Mouse (Mus musculus) MEL (cell line): ENCODE data around the gene Gc.

ENCODE experiments used
- CHD2 ChIP-seq: IDR thresholded peaks from 2 replicates; pipeline ENCODE4 v1.6.1; 2011; ENCODE audit warnings: low read length, improper control_type of control experiment
- CTCF ChIP-seq, 3 experiments: IDR thresholded peaks in 2 of 3; conservative IDR thresholded peaks in 1 of 3; 2 replicates each; pipeline ENCODE4 v1.5.1; 2011 to 2012; ENCODE audit warnings: low read length in 3 of 3, low read depth in 2 of 3, mild to moderate bottlenecking in 2 of 3, improper control_type of control experiment in 1 of 3, inconsistent platforms in 1 of 3, mixed read lengths in 1 of 3, moderate library complexity in 1 of 3; ENCODE audit not compliant: control insufficient read depth in 1 of 3, insufficient read depth in 1 of 3, poor library complexity in 1 of 3, severe bottlenecking in 1 of 3
- EP300 ChIP-seq, 2 experiments: IDR thresholded peaks; 2 replicates each; pipeline ENCODE4 v1.6.1; 2011; ENCODE audit warnings: improper control_type of control experiment in 2 of 2, low read length in 2 of 2, low read depth in 1 of 2, mild to moderate bottlenecking in 1 of 2
- GABPA ChIP-seq: IDR thresholded peaks from 2 replicates; pipeline ENCODE4 v1.6.1; 2012; ENCODE audit warnings: low read depth, mild to moderate bottlenecking, inconsistent platforms, low read length, improper control_type of control experiment, moderate library complexity
- KAT2A ChIP-seq: conservative IDR thresholded peaks from 2 replicates; pipeline ENCODE4 v1.6.1; 2012; ENCODE audit warnings: low read depth, low read length, improper control_type of control experiment, inconsistent platforms
- MAX ChIP-seq: IDR thresholded peaks from 2 replicates; pipeline ENCODE4 v1.6.1; 2011; ENCODE audit warnings: low read length, improper control_type of control experiment
- MXI1 ChIP-seq: IDR thresholded peaks from 2 replicates; pipeline ENCODE4 v1.6.1; 2011; ENCODE audit warnings: mild to moderate bottlenecking, low read depth, low read length, improper control_type of control experiment
- POLR2A ChIP-seq, 2 experiments: IDR thresholded peaks; 2 replicates each; pipeline ENCODE4 v1.6.1; 2011 to 2012; ENCODE audit warnings: low read length in 2 of 2, mild to moderate bottlenecking in 2 of 2, control low read depth in 1 of 2, improper control_type of control experiment in 1 of 2, low read depth in 1 of 2, moderate library complexity in 1 of 2; ENCODE audit not compliant: control insufficient read depth in 1 of 2, insufficient read depth in 1 of 2, poor library complexity in 1 of 2
- SMC3 ChIP-seq: IDR thresholded peaks from 2 replicates; pipeline ENCODE4 v1.6.1; 2011; ENCODE audit warnings: low read depth, low read length, improper control_type of control experiment
- TCF12 ChIP-seq: IDR thresholded peaks from 2 replicates; pipeline ENCODE4 v1.6.1; 2014; ENCODE audit warnings: low read depth, mild to moderate bottlenecking, inconsistent platforms, low read length, improper control_type of control experiment, moderate library complexity
- UBTF ChIP-seq: IDR thresholded peaks from 2 replicates; pipeline ENCODE4 v1.6.1; 2012; ENCODE audit warnings: low read depth, mild to moderate bottlenecking, inconsistent platforms, low read length, improper control_type of control experiment, moderate library complexity, borderline replicate concordance; ENCODE audit not compliant: insufficient read depth
- USF2 ChIP-seq, 2 experiments: IDR thresholded peaks; 2 replicates each; pipeline ENCODE4 v1.6.1; 2011 to 2012; ENCODE audit warnings: improper control_type of control experiment in 2 of 2, low read length in 2 of 2, borderline replicate concordance in 1 of 2, inconsistent platforms in 1 of 2, low read depth in 1 of 2, mild to moderate bottlenecking in 1 of 2; ENCODE audit not compliant: insufficient read depth in 1 of 2

DNA sequence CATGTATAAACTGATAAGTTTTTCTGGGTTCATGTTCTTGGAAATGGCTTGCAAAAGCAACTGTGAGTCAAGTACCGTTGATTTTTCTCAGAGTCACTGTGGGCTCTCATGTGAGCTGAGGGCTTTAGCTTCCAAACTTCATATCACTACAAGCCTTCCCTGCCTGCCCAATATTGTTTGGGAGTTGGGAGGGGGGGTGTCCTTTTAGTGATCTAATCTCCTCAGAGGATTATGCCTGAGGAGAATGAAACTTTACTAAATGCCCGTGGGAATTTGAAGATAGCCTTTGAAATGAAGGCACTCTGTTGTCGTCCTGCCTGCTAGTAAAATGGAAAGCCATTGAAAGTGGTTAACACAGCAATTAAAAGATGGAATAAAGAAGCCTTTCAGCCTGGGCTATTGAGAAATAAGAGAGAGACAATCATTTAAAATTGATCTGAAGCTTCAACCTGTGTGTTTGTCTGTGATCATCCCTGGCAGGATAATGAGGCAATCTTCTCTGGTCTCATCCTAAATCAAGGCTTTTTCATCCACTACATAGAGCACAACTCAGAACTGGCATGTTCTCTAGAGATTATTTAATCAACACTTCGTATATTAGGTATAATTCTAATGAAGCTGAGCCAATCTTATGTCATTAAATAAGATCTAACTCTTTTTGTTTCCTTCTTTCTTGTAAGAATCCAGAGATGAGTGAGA, 89.5 kb downstream of the Gc start:
- TF ChIP-seq CHD2 = no peak
- no peak for TF ChIP-seq POLR2A (IDR thresholded peaks at IDR 0.05; ENCODE audit: control insufficient read depth in 1 of 2, insufficient read depth in 1 of 2, low read depth in 1 of 2, low read length in 2 of 2, poor library complexity in 1 of 2)
- TF ChIP-seq UBTF = no peak
- TF ChIP-seq CTCF (IDR thresholded peaks at IDR 0.05 in 2 of 3, conservative IDR thresholded peaks at IDR 0.05 in 1 of 3; ENCODE audit: control insufficient read depth in 1 of 3, insufficient read depth in 1 of 3, low read depth in 2 of 3, low read length in 3 of 3, poor library complexity in 1 of 3, severe bottlenecking in 1 of 3) = no peak
- TF ChIP-seq SMC3 = no peak
- TF ChIP-seq MXI1 = no peak
- no peak for TF ChIP-seq USF2 (IDR thresholded peaks at IDR 0.05; ENCODE audit: borderline replicate concordance in 1 of 2, insufficient read depth in 1 of 2, low read depth in 1 of 2, low read length in 2 of 2)
- TF ChIP-seq KAT2A = no peak
- TF ChIP-seq TCF12 = no peak
- no peak for TF ChIP-seq MAX
- TF ChIP-seq GABPA = no peak
- no peak for TF ChIP-seq EP300 (IDR thresholded peaks at IDR 0.05; ENCODE audit: low read depth in 1 of 2, low read length in 2 of 2)
